Mouse (Mus musculus) lung, postnatal 0 days (tissue): Measurements from ENCODE around the gene Olfr619.

Source experiments
- CTCF ChIP-seq: IDR thresholded peaks from 2 replicates; pipeline ENCODE4 v1.5.1; 2016; ENCODE audit warnings: antibody characterized with exemption, mild to moderate bottlenecking
- EP300 ChIP-seq: IDR thresholded peaks from 2 replicates; pipeline ENCODE4 v1.6.1; 2016; ENCODE audit warnings: antibody characterized with exemption, mild to moderate bottlenecking, control low read depth

DNA sequence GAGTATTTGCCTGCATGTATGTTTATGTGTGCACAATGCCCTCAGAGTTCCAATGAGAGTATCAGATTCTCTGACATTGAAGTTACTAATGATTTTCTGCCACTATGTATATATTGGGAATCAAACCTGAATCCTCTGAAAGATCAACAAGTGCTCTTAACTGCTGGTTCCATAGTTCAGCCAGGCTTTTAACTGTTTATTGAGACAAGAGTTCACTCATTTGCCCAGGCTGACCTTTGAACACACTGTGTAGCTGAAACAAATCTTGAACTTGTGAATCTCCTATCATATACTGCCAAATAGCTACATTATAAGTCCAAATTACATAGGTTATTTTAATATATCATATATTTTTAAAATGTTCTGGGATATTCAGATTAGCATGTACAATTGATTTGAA lies 36.4 kb downstream of the Olfr619 start:
- TF ChIP-seq EP300 = no peak
- no peak for TF ChIP-seq CTCF
